Mouse (Mus musculus) stomach, embryonic 16.5 days (tissue): ENCODE measurements around the gene Dohh. TPM values are rescaled to one million over a fixed set of nuclear protein-coding genes. Genes with fewer than 3 reads are reported as not detected.

Experiments
- ATAC-seq: fragments of 200-750 bp; cut with Nextera tagmentation; 2 replicates; pipeline ENCODE4 v1.8.0; 2017; ENCODE audit warnings: moderate number of reproducible peaks, moderate TSS enrichment; ENCODE audit not compliant: insufficient read depth, low FRiP score
- H3K27ac ChIP-seq: fragments of 300-500 bp; sonication (generic); 2 replicates; pipeline ENCODE4 v1.5.1; 2014; ENCODE audit warnings: low read length
- H3K27me3 ChIP-seq: fragments of 300-500 bp; sonication (generic); 2 replicates; pipeline ENCODE4 v1.6.1; 2014; ENCODE audit warnings: low read length, control low read depth, mixed read lengths; ENCODE audit not compliant: control insufficient read depth, insufficient read depth
- H3K36me3 ChIP-seq: fragments of 300-500 bp; sonication (generic); 2 replicates; pipeline ENCODE4 v1.6.1; 2014; ENCODE audit warnings: low read length; ENCODE audit not compliant: control insufficient read depth, insufficient read depth
- H3K4me1 ChIP-seq: fragments of 300-500 bp; sonication (generic); 2 replicates; pipeline ENCODE4 v1.6.1; 2014; ENCODE audit warnings: low read length, control low read depth, mixed read lengths; ENCODE audit not compliant: control insufficient read depth, insufficient read depth
- H3K4me2 ChIP-seq: fragments of 300-500 bp; sonication (generic); 2 replicates; pipeline ENCODE4 v1.6.1; 2014; ENCODE audit warnings: low read depth, low read length, mixed read lengths
- H3K4me3 ChIP-seq: fragments of 300-500 bp; sonication (generic); replicated peaks from 2 replicates; pipeline ENCODE4 v1.5.1; 2014; ENCODE audit warnings: mild to moderate bottlenecking, low read length
- H3K9ac ChIP-seq: fragments of 300-500 bp; sonication (generic); 2 replicates; pipeline ENCODE4 v1.6.1; 2014; ENCODE audit warnings: low read length
- H3K9me3 ChIP-seq: fragments of 300-500 bp; sonication (generic); replicated peaks from 2 replicates; pipeline ENCODE4 v1.6.1; 2016; ENCODE audit warnings: low read length, control low read depth; ENCODE audit not compliant: control insufficient read depth
- WGBS: fragments of 180-500 bp; shearing (Covaris S2); extraction: QIAGEN DNeasy Blood & Tissue Kit; methylation state at CpG from one replicate; pipeline ENCODE4 v1.1.7; 2014; 5-methylcytosine and 5-hydroxymethylcytosine counted together
- polyA plus RNA-seq: library from polyadenylated mRNA; unstranded; fragments of >200 nt; fragmentation: Nextera tagmentation; extraction: Ambion mirVana; gene quantifications from 2 replicates; pipeline ENCODE4 v1.2.1, GENCODE M21; 2015

Gene Dohh
- polyA plus RNA-seq, 1 experiment from 2014 or later: 79.6 TPM

DNA sequence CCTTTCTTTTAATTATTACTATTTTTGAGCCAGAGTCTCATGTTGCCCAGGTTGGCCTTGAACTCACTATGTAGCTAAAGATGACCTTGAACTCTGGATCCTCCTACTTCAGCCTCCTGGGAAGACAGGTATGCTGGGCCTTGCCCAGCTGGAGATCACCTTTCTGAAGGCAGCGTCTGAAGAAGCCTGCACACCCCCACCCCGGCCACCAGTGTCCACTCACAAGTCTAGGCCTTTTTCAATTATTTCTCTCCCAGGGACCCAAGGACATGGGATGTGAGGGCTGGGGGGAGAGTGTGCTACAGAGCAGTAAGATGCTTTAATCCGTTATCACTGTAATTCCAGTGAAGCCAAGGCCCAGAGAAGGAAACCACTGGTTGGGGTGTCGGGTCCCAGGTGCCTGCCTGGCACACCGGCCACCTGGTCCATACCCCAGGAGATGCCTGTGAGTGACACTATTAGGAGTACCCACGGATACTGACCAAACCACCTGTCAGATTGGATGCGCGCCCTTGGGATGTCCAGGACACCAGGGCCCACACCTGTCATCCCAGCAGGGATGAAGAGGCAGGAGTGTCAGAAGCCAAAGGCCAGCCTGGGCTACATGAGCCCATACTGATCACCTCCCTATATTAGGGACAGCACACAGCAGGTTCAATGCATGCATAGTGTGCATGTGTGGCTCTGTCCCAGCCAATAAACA, 43.7 kb downstream of the Dohh start:
- WGBS: 80% methylated on average over 8 of the region's 8 CpGs
- ATAC-seq: no peak
- H3K9ac ChIP-seq: no peak overlapping the region
- no peaks in the 10 kb centered on the region for H3K9me3 ChIP-seq
- H3K4me3 ChIP-seq: no peak overlapping the region
- H3K27me3 ChIP-seq: no peaks in the 10 kb centered on the region
- no peak overlapping the region for H3K27ac ChIP-seq
- H3K4me1 ChIP-seq: peaks cover 38% of the 10 kb centered on the region
- no peaks in the 10 kb centered on the region for H3K36me3 ChIP-seq
- H3K4me2 ChIP-seq: no peak overlapping the region

DNA sequence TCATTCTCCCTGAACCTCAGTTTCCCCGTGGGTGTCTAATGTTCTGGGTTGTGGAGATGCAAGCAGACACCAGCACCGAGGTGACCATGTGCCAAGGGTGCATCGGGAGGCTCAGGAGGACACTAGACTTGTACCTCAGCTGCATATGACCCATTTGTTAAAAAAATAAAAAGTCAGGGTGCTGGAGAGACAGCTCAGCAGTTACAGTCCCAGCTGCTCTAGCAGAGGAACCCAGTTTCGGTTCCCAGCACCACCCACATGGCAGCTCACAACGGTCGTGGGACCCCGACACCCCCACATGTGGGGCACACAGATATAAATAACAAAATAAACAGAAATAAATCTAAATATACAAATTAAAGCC, 44.3 kb downstream of the Dohh start:
- no peaks in the 10 kb centered on the region for H3K36me3 ChIP-seq
- no peaks in the 10 kb centered on the region for H3K27me3 ChIP-seq
- no peak overlapping the region for H3K27ac ChIP-seq
- H3K4me1 ChIP-seq: peaks cover 43% of the 10 kb centered on the region
- no peak overlapping the region for H3K4me3 ChIP-seq
- no peaks in the 10 kb centered on the region for H3K9me3 ChIP-seq
- 87% methylated on average over 7 of the region's 7 CpGs for WGBS
- H3K4me2 ChIP-seq: no peak overlapping the region
- ATAC-seq: no peak
- no peak overlapping the region for H3K9ac ChIP-seq

DNA sequence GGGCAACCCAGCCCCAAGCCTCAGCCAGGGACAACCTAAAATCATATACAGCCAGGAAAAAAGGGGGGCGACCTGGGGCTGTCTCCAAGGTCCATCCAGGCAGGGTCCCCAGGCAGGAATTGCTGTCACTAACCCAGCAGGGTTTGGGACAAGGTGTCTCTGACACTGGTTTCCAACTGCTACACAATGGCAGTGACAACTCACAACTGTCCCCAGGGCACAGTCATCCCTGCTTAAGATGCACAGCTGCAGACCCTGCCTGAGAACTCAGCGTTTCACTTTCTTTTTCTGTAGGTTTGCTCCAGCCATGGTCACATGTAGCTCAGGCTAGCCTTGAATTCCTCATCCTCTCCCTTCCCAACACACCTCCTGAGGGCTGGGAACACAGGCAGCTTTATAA, 44.9 kb downstream of the Dohh start:
- H3K36me3 ChIP-seq: no peaks in the 10 kb centered on the region
- peak overlapping the region; percentile 35; the same call in 1 of the 2 replicates for H3K27ac ChIP-seq
- no peak for ATAC-seq
- WGBS: 34% methylated on average over 2 of the region's 2 CpGs
- H3K4me2 ChIP-seq: peak overlapping the region; percentile 93
- peaks cover 41% of the 10 kb centered on the region for H3K4me1 ChIP-seq
- no peak overlapping the region for H3K9ac ChIP-seq
- H3K27me3 ChIP-seq: no peaks in the 10 kb centered on the region
- no peaks in the 10 kb centered on the region for H3K9me3 ChIP-seq
- H3K4me3 ChIP-seq: peak overlapping the region; percentile 76; the same call in 1 of the 2 replicates

DNA sequence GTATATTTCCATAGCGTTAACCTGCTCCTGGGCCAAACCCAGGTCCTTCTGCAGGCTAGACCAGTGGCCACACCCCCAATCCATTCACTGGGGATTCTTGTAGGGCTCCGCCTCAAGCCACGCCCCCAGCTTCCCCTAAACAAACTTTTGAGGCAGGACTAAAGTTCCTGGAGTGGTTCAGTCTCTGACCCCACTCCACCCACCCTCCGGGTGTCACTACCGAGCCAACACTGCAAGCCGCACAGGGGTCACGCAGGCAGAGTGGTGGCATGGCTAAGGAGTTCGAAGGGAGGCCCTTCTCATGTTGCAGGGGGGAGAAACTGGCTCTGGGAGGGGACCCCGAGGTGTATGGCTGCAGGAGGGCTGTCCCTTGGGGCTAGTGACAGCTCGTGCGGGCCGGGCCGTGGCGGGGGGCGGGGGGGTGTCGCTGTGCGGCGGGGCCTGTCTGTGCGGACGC, 45.4 kb downstream of the Dohh start:
- peak overlapping the region; percentile 82 for H3K9ac ChIP-seq
- H3K36me3 ChIP-seq: no peaks in the 10 kb centered on the region
- whole genome bisulfite sequencing: under 1% methylated on average over 19 of the region's 20 CpGs
- H3K27ac ChIP-seq: peak overlapping the region; percentile 91
- no peaks in the 10 kb centered on the region for H3K9me3 ChIP-seq
- peaks cover 37% of the 10 kb centered on the region for H3K4me1 ChIP-seq
- no peaks in the 10 kb centered on the region for H3K27me3 ChIP-seq
- peak overlapping the region; percentile 76 for H3K4me3 ChIP-seq
- peak overlapping the region; percentile 93 for H3K4me2 ChIP-seq
- peak; percentile 41 for ATAC-seq

DNA sequence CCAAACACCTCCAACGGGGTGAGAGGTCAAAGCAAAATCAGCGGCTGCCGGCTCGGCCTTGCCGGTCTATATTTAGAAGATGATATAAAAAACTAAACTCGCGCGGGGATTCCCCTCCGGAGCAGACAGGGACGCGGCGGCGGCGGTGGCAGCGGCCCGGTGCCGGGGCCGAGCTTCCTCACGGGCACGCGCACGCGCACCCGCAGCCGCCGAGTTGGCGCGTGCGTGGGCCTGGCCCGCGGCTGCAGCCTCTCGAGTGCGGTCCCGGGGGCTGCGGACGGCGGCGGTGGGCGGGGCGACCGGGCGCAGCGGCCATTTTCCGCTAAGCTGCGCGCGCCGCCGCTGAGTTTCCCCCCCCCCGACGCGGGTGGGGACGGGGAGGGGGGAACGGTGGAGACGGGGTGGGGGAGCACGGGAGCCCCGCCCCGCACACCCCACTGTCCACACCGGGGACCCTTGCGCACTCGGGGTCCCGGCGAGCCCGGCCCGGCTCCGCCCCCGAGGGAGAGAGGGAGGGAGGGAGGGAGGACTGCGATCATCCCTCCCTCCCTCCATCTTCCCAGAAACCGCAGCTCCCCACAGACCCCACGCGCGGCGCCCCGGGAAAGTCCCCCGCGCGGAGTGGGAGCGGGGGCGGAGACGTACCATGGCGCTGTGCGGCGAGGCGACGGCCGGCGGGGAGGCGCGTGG, 46.1 kb downstream of the Dohh start:
- H3K4me2 ChIP-seq: peak overlapping the region; percentile 93
- H3K36me3 ChIP-seq: no peaks in the 10 kb centered on the region
- WGBS: under 1% methylated on average over 54 of the region's 89 CpGs
- peak overlapping the region; percentile 91 for H3K27ac ChIP-seq
- no peaks in the 10 kb centered on the region for H3K27me3 ChIP-seq
- H3K9me3 ChIP-seq: no peaks in the 10 kb centered on the region
- peak overlapping the region; percentile 76 for H3K4me3 ChIP-seq
- peak overlapping the region; percentile 82 for H3K9ac ChIP-seq
- peaks cover 35% of the 10 kb centered on the region for H3K4me1 ChIP-seq
- peak; percentile 7; the same call in 1 of the 2 replicates for ATAC-seq

DNA sequence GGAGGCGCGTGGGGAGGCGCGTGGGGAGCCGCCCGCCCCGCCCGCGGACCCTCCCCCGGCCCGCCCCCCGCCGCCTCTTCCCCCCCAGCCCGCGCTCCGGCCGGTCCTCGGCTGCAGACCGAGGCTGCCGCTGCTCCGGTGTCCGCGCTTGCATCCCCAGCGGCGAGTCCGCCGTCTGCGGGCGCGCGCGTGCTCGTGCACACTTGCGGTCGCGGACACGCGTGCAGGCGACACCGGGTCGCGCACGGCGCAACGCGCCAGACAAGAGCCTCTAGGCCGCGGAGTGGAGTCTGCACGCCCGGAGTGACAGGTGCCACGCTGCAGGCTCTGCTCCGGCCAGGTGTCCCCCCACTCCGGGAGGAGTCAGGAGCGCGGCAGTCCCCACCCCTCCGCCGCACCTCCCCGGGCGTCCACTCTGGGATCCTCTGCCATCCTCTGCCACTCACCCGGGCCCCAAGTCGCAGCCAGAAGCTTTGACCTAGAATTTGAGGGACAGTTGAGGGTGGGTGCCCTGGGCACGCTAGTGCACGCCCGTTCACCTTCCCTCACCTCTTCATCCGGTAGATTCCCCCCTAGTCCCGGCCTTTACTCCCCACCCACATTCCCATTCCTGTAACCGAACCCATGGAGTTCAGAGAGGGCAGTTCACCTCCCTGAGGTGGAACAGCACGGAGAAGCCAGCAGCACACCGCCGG, 46.8 kb downstream of the Dohh start:
- Histone ChIP-seq H3K4me3 (peak overlapping the region; percentile 76), H3K9me3 (no peaks in the 10 kb centered on the region), H3K4me1 (peaks cover 31% of the 10 kb centered on the region), H3K4me2 (peak overlapping the region; percentile 93), H3K9ac (peak overlapping the region; percentile 82), H3K36me3 (no peaks in the 10 kb centered on the region), H3K27me3 (no peaks in the 10 kb centered on the region), H3K27ac (peak overlapping the region; percentile 91)
- peak; percentile 4; the same call in 1 of the 2 replicates for ATAC-seq
- WGBS: under 1% methylated on average over 55 of the region's 70 CpGs

DNA sequence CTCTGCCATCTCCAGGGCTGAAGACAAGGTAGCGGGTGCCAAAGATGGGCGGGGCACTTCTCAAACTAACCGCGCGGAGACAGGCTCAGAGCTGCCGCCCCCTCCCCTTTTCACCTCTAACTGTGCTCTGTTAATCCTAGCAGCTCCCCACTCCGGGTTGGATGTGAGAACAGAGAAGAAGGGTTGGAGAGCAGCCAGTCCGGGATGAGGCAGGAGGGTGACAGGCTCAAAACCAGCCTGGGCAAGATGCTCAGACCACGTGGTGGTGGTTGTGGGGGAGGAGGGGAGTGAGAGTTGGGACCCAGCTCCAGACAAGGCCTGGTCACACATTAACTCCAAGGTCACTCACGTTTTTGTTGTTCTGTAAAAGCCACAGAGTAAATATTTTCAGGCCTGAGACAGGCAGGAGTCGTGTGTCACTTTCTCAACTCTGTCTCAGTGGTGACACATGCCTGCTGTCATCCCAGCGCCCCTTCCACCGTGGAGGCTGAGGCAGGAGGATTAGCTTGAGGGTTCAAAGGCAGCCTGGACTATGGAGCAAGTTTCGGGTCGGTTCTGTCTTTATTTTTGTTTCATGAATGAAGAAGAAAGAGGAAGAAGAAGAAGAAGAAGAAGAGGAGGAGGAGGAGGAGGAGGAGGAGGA, 47.4 kb downstream of the Dohh start:
- Histone ChIP-seq H3K36me3 (no peaks in the 10 kb centered on the region), H3K27ac (peak overlapping the region; percentile 91), H3K4me1 (peaks cover 31% of the 10 kb centered on the region), H3K9ac (no peak overlapping the region), H3K4me2 (peak overlapping the region; percentile 93), H3K4me3 (peak overlapping the region; percentile 76), H3K9me3 (no peaks in the 10 kb centered on the region), H3K27me3 (no peaks in the 10 kb centered on the region)
- 17% methylated on average over 15 of the region's 15 CpGs for WGBS
- no peak for ATAC-seq

DNA sequence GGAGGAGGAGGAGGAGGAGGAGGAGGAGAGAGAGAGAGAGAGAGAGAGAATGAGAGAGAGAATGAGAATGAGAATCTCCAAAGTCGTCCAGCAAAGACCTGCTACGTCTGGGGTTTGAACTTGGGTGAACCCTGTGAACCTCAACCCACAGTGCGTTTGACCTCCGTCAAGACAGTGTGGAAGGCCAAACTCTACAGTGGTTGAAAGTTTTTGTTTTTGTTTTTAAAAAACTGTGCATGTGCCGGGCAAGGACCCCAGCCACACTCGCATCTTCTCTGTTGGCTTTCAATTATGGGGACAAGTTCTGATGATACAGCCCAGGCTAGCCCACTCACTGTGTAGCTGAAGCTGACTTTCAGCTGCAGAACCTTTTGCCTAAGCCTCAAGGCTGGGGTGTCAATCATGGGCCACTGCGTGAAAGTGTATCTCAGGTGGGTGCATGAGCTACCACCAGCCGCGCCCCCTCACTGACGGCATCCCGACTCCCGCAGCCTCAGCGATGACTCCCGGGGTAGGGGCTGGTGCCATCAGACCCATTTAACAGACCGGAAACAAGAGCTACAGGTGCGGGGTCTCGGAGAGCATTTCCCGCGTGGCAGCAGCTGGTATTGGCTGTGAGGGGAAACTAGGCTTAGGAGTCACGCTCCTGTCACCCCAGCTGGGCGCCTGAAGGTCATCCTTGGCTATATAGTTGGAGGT, 48.1 kb downstream of the Dohh start:
- WGBS: 61% methylated on average over 21 of the region's 21 CpGs
- Histone ChIP-seq H3K4me1 (peaks cover 29% of the 10 kb centered on the region), H3K4me3 (peak overlapping the region; percentile 18; the same call in 1 of the 2 replicates), H3K27ac (no peak overlapping the region), H3K36me3 (no peaks in the 10 kb centered on the region), H3K27me3 (no peaks in the 10 kb centered on the region), H3K9me3 (no peaks in the 10 kb centered on the region), H3K4me2 (peak overlapping the region; percentile 45), H3K9ac (no peak overlapping the region)
- ATAC-seq: no peak
